ENCODE assay signal across 9 mouse cellular contexts in the genomic region with DNA sequence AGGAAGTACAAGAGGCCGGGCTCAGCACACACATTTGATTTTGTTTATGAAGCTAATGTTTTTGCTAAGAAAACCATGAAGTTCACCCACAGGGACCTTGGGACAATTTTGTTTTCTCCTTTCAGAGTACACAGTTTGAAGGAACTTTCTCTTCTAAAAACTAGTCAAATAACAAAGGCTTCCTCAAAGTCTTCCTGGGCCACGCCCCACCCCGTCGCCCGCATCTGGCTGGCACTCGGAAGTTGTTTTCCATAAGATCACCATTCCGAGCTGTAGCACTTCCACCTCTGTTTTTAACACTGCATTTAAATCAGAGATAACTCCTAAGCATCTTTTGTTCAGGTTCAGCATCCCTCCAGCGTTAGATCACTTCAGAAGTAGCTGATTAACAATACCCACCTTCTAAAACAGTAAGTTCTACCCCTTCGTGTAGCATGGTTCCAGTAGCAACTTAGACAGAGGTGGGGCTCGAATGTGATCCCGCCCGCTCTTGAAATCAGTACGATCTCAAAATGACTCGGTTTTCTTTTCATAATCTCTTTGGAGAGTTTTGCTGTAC. TPM values are rescaled to one million over a fixed set of nuclear protein-coding genes. Genes with fewer than 3 reads are reported as not detected.
DNase-seq lines count a peak whose midpoint lies in the region; ATAC-seq and TF ChIP-seq lines count a peak whose summit lies in the region.
"Had no signal": no experiment of that assay in that cellular context is flagged by ENCODE, and none has a peak within 500 bp of the region (broad histone marks: within the 10 kb centered on the region; RNA-seq: fewer than 3 reads in every experiment).

No protein-coding gene starts in this region.

- no peaks in the 10 kb centered on the region for H3K9me3 ChIP-seq in heart, embryonic 15.5 days (replicated peaks)
- H3K9me3 ChIP-seq in embryonic facial prominence, embryonic 11.5 days (replicated peaks; ENCODE audit: control insufficient read depth, low read length), result no peaks in the 10 kb centered on the region
- no peaks in the 10 kb centered on the region for H3K9me3 ChIP-seq in limb, embryonic 14.5 days (ENCODE audit: control insufficient read depth, low read length)

- no peak for DNase-seq in heart, postnatal 25 days (ENCODE audit: low spot score)
- peak; percentile 20 to 44 for DNase-seq in CD8-positive naive resting alpha-beta T cell, adult 2 months (ENCODE audit: low read depth in 2 of 2, low spot score in 2 of 2)
- peak; percentile 40 for DNase-seq in embryonic facial prominence, embryonic 11.5 days (ENCODE audit: low spot score)
- peak; percentile 2 for DNase-seq in limb, embryonic 14.5 days (ENCODE audit: low spot score)
- DNase-seq in layer of hippocampus, postnatal 10 days (ENCODE audit: low spot score in 2 of 2), result no peak
- DNase-seq in left cerebral cortex, postnatal 25 days (ENCODE audit: low spot score in 2 of 2), result no peak
- DNase-seq in cerebellum, postnatal 14 days, result no peak
- DNase-seq: right cerebral cortex, postnatal 14 days had no signal

- peak overlapping the region; percentile 64 for H3K4me2 ChIP-seq in heart, embryonic 15.5 days
- H3K4me2 ChIP-seq in embryonic facial prominence, embryonic 11.5 days (ENCODE audit: low read depth, low read length), result peak overlapping the region; percentile 14; the same call in 1 of the 2 replicates
- H3K4me2 ChIP-seq in limb, embryonic 14.5 days (replicated peaks; ENCODE audit: low read depth, low read length, severe bottlenecking), result peak overlapping the region; percentile 43

- H3K4me3 ChIP-seq in heart, embryonic 15.5 days, result peak overlapping the region; percentile 36
- H3K4me3 ChIP-seq in embryonic facial prominence, embryonic 11.5 days (ENCODE audit: low read depth, low read length), result no peak overlapping the region
- 0 out of 2 replicates have a peak overlapping the region, but pooled peaks have one; percentile 16 for H3K4me3 ChIP-seq in limb, embryonic 14.5 days (replicated peaks; ENCODE audit: low read length)

- H3K4me1 ChIP-seq in heart, embryonic 15.5 days (replicated peaks), result peaks cover 14% of the 10 kb centered on the region
- no peaks in the 10 kb centered on the region; the same call in 1 of the 2 replicates for H3K4me1 ChIP-seq in embryonic facial prominence, embryonic 11.5 days (ENCODE audit: control insufficient read depth, insufficient read depth, low read length)
- H3K4me1 ChIP-seq in limb, embryonic 14.5 days (ENCODE audit: control insufficient read depth, insufficient read depth, low read length), result peaks cover 27% of the 10 kb centered on the region

- intact Hi-C loops in heart, postnatal 25 days (cut with DNase I), result no loop called here
- intact Hi-C loops in left cerebral cortex, postnatal 25 days (cut with DNase I), result no loop called here

- H3K27ac ChIP-seq in heart, embryonic 15.5 days, result no peak overlapping the region
- no peak overlapping the region for H3K27ac ChIP-seq in embryonic facial prominence, embryonic 11.5 days (replicated peaks; ENCODE audit: low read depth, low read length)
- no peak overlapping the region for H3K27ac ChIP-seq in limb, embryonic 14.5 days (replicated peaks; ENCODE audit: low read depth, low read length)

- 3% methylated on average over 14 of the region's 14 CpGs for WGBS in heart, embryonic 15.5 days
- WGBS in embryonic facial prominence, embryonic 11.5 days, result 2% methylated on average over 14 of the region's 14 CpGs
- WGBS in limb, embryonic 14.5 days, result 6% methylated on average over 14 of the region's 14 CpGs

- TF ChIP-seq POLR2A in limb, embryonic 14.5 days (IDR thresholded peaks at IDR 0.05; ENCODE audit: borderline replicate concordance, extremely low read depth, insufficient read depth, insufficient read length), result no peak

- H3K9ac ChIP-seq in heart, embryonic 15.5 days, result no peak overlapping the region
- no peak overlapping the region for H3K9ac ChIP-seq in embryonic facial prominence, embryonic 11.5 days (replicated peaks; ENCODE audit: low read length)
- H3K9ac ChIP-seq in limb, embryonic 14.5 days (ENCODE audit: low read depth, low read length, severe bottlenecking), result peak overlapping the region; percentile 36; the same call in 1 of the 2 replicates

- peaks cover 25% of the 10 kb centered on the region for H3K27me3 ChIP-seq in heart, embryonic 15.5 days
- no peaks in the 10 kb centered on the region for H3K27me3 ChIP-seq in embryonic facial prominence, embryonic 11.5 days (ENCODE audit: control insufficient read depth, insufficient read depth, low read length)
- no peaks in the 10 kb centered on the region for H3K27me3 ChIP-seq in limb, embryonic 14.5 days (ENCODE audit: control insufficient read depth, insufficient read depth, low read length)

- no peak for ATAC-seq in heart, embryonic 15.5 days (replicated peaks; ENCODE audit: insufficient number of reproducible peaks, insufficient read depth, low FRiP score, low read depth)
- no peak for ATAC-seq in embryonic facial prominence, embryonic 11.5 days (replicated peaks; ENCODE audit: insufficient number of reproducible peaks, low FRiP score, low TSS enrichment, low read depth)
- ATAC-seq in limb, embryonic 14.5 days (ENCODE audit: low FRiP score, low read depth), result no peak

- no peaks in the 10 kb centered on the region for H3K36me3 ChIP-seq in heart, embryonic 15.5 days
- no peaks in the 10 kb centered on the region for H3K36me3 ChIP-seq in embryonic facial prominence, embryonic 11.5 days (replicated peaks; ENCODE audit: control insufficient read depth, insufficient read depth, low read depth, low read length)
- H3K36me3 ChIP-seq in limb, embryonic 14.5 days (ENCODE audit: control insufficient read depth, insufficient read depth, low read length), result no peaks in the 10 kb centered on the region

RNA-seq across cellular contexts. Expression of gene Axin2, which starts 9.7 kb away (rescaled TPM):
- polyA plus RNA-seq in heart, embryonic 15.5 days (2015; fragmentation: Nextera tagmentation; extraction: Ambion mirVana), result 1.7 and 2.3 TPM in 2 replicates
- 1 to 10 TPM; 5.2 to 6.0 TPM for total RNA-seq in heart, postnatal 25 days (2021)
- polyA plus RNA-seq in embryonic facial prominence, embryonic 11.5 days (2014; fragmentation: Nextera tagmentation; extraction: Ambion mirVana), result 15.3 and 15.9 TPM in 2 replicates
- 50.9 and 58.2 TPM in 2 replicates for polyA plus RNA-seq in limb, embryonic 14.5 days (2012; rRNA removed)
- polyA plus RNA-seq in limb, embryonic 14.5 days (2014; fragmentation: Nextera tagmentation; extraction: Ambion mirVana), result 22.6 and 22.7 TPM in 2 replicates
- 10 to 100 TPM; 30.3 to 32.6 TPM for total RNA-seq in layer of hippocampus, postnatal 10 days (2021)
- 10 to 100 TPM; 32.4 to 33.9 TPM for total RNA-seq in left cerebral cortex, postnatal 25 days (2021)

Comparison
In these comparisons a context has a peak if more than half of its experiments do, and no peak if none do; other contexts are left out.
1. H3K4me2 ChIP-seq: peak in every context shown above with its lines; median percentile 64 in heart, embryonic 15.5 days; 43 in limb, embryonic 14.5 days; 14 in embryonic facial prominence, embryonic 11.5 days.
2. DNase-seq: peak in CD8-positive naive resting alpha-beta T cell, adult 2 months (2 of 2), embryonic facial prominence, embryonic 11.5 days (single experiment) and limb, embryonic 14.5 days (single experiment); none in heart, postnatal 25 days (single experiment), layer of hippocampus, postnatal 10 days (0 of 2), left cerebral cortex, postnatal 25 days (0 of 2) and cerebellum, postnatal 14 days (0 of 2).
3. RNA of gene Axin2, which starts 9.7 kb away (total RNA-seq): 32.4 to 33.9 TPM in left cerebral cortex, postnatal 25 days and 30.3 to 32.6 TPM in layer of hippocampus, postnatal 10 days; 5.2 to 6.0 TPM in heart, postnatal 25 days; every median in the first group is over 4 times any median in the second.